Mouse (Mus musculus) spleen, postnatal 10 days (tissue): ENCODE results near the gene Adam17.

Source experiments
- DNase-seq, 2 experiments: peaks; one replicate each; pipeline ENCODE4 v3.0.0; 2021 to 2022; ENCODE audit warnings: low spot score in 2 of 2

Adam17 gene

DNA sequence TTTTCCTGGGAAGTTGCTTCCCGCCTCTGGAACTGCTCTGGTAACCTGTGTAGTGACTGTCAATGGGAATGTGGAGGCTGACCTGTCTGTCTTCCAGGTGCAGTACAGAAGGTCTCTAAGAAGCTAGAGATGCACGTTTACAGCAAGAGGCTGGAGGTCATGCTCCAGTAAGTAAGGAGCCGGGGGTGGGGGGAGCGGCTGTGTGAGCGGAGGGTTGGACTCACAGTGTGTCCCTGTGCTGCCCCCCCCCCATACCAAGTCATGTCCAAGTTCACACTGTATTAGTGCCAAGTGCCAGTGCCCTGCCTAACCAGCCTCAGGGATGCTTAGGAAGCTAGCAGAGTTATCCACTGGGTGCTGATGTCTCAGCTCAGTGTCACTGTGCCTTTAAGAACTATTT is 61.2 kb downstream of the Adam17 start:
- DNase-seq, result no peak

GRCm38 (mm10) chr12:21306721-21307120 is 66.7 kb downstream of the Adam17 start:
- no peak for DNase-seq

DNA sequence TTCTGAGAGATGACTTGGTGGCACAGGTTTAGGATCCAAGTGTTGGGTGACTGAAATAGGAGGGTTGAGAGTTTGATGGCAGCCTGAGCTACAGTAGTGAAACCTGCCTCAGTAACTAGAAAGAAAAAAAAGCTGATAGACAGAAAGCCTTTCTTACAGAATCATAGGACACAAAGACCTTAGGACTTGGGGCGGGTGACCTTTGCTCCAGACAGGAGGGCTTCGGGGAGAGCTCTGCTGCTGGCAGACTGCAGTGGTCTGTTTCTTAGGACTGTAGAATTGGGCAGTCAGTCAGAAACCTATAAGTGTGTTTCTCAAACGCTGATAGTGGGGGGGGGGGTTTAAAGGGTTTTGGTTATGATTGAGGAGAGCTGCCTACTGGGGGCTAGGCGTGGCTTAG is 67.7 kb downstream of the Adam17 start:
- no peak for DNase-seq

DNA sequence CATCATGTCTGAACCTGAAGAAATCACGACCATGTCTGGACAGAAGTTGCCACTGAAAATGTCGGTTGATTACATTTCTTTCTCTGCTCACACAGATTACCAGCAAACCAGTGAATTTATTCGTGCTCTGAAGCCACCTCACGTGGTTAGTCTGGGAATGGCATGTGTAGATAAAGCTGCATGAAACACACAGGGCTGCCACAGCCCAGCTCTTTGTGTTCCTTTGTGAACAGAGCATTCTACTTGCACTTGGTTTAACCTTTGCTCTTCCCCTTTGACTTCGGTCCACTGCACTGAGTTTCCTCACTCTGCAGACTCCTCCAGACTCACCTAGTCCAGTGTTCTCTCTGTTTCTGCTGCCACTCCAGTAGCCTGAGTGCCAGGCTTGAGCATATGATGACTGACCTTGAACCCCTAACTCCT is 71.1 kb downstream of the Adam17 start:
- DNase-seq, result no peak

GRCm38 (mm10) chr12:21301932-21302331 is 71.5 kb downstream of the Adam17 start:
- no peak for DNase-seq

DNA sequence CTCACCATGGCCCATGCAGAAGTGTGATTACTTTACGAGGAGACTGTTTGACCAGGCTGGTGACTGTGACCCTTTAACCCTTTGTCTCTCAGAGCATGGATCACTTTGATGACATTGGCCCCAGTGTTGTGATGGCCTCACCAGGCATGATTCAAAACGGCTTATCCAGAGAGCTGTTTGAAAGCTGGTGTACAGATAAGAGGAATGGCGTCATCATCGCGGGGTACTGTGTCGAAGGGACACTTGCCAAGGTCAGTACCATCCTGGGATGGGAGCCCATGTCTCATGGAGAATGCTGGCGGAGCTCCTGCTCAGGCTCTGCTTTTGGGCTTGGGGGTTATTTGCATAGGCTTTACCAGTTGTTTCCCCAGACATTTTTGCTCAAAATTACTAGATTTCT is 72.1 kb downstream of the Adam17 start:
- no peak for DNase-seq

DNA sequence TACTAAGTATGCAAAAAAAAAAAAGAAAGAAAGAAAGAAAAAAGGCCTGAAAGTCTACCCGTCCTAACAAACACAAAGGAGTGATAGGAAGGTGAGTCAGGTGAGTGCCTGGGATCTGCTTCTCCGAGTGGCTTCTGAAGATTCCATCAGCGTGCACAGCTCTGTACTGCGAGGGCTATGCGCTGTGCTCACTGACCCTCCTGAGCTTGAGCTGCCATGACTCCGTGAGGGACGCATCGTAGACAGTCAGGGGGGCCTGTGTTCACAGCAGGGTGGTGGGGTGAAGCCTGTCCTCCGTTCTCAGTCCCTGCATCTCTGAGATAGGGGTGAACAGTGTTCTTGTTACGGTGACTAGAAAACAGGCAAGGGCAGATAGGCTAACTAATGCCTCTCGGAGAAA is 74.6 kb downstream of the Adam17 start:
- no peak for DNase-seq

DNA sequence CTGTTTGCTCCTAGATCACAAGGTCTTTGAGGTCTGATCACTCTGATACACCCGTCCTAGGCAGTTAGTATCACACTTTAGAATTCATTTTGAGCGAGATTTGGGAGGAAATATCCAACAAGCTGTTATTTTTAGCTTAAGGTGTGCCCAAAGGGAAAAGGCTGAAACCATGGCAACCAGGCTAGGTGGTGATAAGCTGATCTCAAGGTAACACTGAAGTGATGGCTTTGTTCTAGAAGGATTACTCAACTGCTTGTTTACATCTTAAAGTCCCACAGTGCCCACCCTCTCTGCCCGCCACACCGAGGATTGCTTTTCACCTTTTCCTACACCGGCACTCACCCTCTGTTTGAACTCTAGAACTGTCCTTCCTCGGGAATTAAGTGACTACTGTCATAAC is 83.8 kb downstream of the Adam17 start:
- no peak for DNase-seq

DNA sequence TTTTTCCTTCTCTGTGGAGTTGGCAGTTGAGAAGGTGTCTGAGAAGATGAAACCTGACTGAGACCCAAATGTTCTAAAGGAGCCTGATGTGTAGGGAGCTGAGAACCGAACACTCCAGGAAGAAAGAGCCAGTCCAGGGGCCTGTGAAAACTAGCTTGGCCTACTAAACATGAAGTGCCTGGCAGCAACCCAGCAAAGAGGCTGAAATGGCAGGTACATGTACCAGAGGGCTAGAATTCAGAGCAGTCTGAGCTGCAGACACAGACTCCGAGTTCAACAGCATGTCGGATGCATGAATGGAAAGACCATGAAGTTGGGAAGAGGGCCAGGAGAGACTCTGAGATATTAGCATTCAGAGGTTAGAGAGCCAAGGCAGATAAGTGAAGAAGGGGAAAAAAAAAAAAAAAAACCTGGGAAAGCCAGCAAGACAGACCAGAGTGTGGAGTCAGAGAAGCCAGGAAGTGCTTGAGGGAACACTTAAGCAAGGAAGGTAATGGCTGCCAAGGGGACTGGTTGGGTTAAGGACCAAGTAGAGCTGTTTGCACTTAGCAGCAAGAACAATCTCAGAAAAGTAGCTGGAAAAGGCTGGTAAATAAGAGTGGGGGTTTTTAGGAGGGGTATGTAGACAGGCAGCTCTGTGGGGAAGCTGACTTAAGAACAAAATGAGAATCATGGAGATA is 84.6 kb downstream of the Adam17 start:
- DNase-seq, result no peak

DNA sequence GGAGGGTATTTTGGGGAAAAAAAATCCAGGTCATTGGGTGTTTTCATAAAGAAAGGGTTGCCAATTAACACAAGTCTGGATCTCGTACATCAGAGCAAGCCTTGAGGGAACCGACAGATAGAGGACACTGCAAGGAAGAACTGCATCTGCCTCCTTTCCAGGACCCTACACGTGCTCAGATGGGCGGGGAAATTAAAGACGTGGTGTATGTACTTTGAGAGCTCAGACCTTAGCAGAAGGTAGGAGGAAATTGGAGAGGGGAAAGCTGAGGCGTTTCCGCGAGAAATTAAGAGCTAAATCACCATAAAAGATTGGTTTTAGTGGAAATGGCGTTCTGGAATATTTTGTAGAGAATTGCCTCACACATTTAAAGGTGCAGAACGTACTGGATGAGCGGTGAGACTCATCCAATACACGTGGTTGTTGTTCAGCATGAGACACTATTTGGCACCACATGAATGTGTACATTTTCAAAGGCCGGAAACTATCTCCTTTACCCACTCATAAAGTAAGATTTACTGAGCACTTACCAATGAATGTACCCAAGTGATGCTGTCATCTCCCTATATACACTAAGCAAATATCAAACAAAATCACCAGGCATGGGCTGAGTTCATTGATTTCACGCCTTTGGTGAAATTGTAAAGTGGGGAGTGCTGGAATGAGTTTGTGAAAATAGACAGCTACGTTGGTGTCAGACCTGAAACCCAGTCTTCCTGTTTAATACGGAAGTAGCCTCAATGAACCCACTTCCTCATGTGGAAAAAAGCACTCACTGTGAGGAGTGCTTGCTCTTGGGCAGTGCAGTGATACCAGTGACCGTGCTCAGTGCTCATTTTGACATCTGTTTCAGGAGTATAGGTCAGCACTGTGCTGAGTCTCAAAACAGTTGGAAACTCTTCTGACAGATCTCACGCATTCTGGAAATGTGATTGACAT is 86.5 kb downstream of the Adam17 start:
- DNase-seq, result peak; percentile 14 to 33

DNA sequence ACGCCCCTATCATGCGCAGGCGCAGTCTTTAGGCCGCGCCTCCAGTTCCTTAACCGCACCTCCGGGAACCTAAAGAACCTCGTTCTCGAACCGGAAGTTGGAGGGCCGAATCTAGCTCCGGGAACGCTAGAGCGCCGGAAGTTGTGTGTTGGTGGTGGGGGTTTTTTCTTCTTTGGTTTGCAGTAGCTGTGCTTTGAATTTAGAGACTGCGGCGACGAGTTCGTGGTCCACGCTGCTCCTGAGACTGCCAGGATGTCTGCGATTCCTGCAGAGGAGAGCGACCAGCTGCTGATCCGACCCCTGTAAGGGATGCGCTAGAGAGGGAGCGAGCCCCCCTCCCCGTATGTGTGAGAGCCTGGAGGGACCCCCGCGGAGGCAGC is 87.2 kb downstream of the Adam17 start, which contains the start of gene Itgb1bp1:
Itgb1bp1 (minus strand) TSS at position 42 of the 380 bp plus-strand sequence.
- DNase-seq, result peak in 1 of 2 experiments; percentile 98

DNA sequence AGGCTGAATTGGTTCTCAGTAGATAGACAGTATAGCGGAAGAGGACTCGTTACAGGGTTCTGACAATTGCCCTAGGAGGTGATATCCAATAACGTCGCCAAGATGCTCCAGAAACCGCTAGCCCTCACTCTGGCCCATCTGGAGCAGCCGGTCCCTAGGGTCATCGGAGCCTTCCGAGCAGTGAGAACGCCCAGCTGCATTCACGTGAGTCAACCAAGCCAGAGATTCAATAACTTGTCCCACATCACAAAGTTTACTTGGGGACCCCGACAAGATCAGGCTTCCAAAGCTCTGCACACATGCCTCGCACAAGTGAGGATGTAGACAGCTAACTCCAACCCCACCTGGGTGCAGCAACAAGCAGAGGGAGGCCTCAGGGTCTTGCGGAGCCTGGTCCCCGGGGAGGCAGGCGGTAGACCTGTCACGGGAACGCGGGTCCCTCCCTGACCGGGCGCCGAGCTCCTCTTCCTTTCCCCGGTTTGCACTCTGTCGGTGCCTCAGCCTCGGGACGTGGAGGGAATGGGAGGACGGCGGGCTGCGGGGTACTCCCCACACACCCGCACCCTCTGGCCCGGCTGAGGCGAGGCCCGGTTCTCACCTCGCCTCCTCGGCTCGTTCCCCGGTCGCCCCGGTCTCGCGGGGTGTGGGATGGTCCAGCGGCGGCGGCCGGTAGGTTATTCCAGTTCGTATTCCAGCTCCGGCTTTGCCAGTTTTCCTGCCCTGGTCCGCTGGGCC is 87.8 kb downstream of the Adam17 start:
- peak in 1 of 2 experiments; percentile 98 for DNase-seq

GRCm38 (mm10) chr12:21284761-21285441 is 88.5 kb downstream of the Adam17 start, which contains the start of gene Cpsf3:
Gene Cpsf3, plus strand, starts transcription at chr12:21285391.
- DNase-seq, result peak in 1 of 2 experiments; percentile 25

- DNase-seq, result no peak
Observed at GRCm38 (mm10) chr12:21277352-21277864, 96.0 kb downstream of the Adam17 start.

- DNase-seq, result no peak
Observed at GRCm38 (mm10) chr12:21274446-21274845, 99.0 kb downstream of the Adam17 start.
